In genomic region chr4:72400759-72401158, GRCm38 (mm10) we compare ENCODE assay signal across 16 mouse cellular contexts.
"Had no signal": no experiment of that assay in that cellular context is flagged by ENCODE, and none has a peak within 500 bp of the region (broad histone marks: within the 10 kb centered on the region; RNA-seq: fewer than 3 reads in every experiment).

No protein-coding gene starts in this region.

- H3K27me3 ChIP-seq: neural tube, embryonic 13.5 days; neural tube, embryonic 15.5 days; stomach, embryonic 15.5 days had no signal

- H3K4me3 ChIP-seq: neural tube, embryonic 13.5 days; neural tube, embryonic 15.5 days; stomach, embryonic 15.5 days had no signal

- H3K9ac ChIP-seq: neural tube, embryonic 13.5 days; neural tube, embryonic 15.5 days; stomach, embryonic 15.5 days had no signal

- H3K36me3 ChIP-seq: neural tube, embryonic 13.5 days; neural tube, embryonic 15.5 days; stomach, embryonic 15.5 days had no signal

- DNase-seq: retina, postnatal 1 day; right cerebral cortex, adult 18-20 months; right cerebral cortex, postnatal 14 days; right cerebral cortex, postnatal 25 days; right cerebral cortex, postnatal 4 days; spleen, adult 18-20 months; thymus, adult 18-20 months; thymus, adult 2 months; thymus, postnatal 14 days; thymus, postnatal 25 days; thymus, postnatal 36 days; thymus, postnatal 4 days had no signal

- H3K4me1 ChIP-seq: neural tube, embryonic 13.5 days; neural tube, embryonic 15.5 days; stomach, embryonic 15.5 days had no signal

- H3K27ac ChIP-seq: neural tube, embryonic 13.5 days; neural tube, embryonic 15.5 days; stomach, embryonic 15.5 days; stomach, postnatal 0 days had no signal
